Mouse (Mus musculus): Measurements from ENCODE around the gene Enthd1. TPM values are rescaled to one million over a fixed set of nuclear protein-coding genes. Genes with fewer than 3 reads are reported as not detected.
"Not testable (repeated sequence)": the region's sequence is repeated elsewhere in the genome, so short reads cannot be mapped to it uniquely, and the experiment has no call there.

Enthd1 gene
- polyA plus RNA-seq, 1 experiment from 2014 or later, result not detected

DNA sequence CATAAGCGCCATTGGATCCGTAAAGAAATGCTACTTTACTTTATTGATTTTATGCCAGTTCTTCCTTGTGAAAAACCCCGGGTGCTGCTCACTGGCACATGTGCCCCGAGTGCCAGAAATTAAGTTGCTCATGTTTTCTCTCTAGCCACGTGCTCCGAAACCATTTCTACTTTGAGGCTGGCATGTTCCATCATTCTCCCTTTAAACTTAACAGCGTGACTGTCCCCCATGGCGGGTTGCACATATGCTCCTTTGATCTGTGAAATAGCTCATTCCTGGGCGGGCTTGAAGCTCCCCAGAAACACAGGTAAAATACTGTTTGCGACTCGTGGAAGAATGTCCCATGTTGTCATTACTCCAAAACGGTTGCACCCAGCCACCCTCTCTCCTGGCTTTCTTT lies 33.8 kb upstream of the Enthd1 start:
- no peak overlapping the region for H3K4me2 ChIP-seq (ENCODE audit: low read length)
- H3K9me3 ChIP-seq (ENCODE audit: control insufficient read depth, low read length), result no peaks in the 10 kb centered on the region
- H3K36me3 ChIP-seq (ENCODE audit: control insufficient read depth, insufficient read depth), result no peaks in the 10 kb centered on the region
- no peak for ATAC-seq
- no peak overlapping the region for H3K4me3 ChIP-seq (replicated peaks; ENCODE audit: low read length)
- H3K9ac ChIP-seq (replicated peaks; ENCODE audit: low read depth, low read length), result no peak overlapping the region
- peaks cover 17% of the 10 kb centered on the region for H3K4me1 ChIP-seq (replicated peaks; ENCODE audit: control insufficient read depth, insufficient read depth, low read length)
- H3K27ac ChIP-seq (ENCODE audit: low read length), result no peak overlapping the region
- WGBS, result 69% methylated on average over 12 of the region's 12 CpGs
- H3K27me3 ChIP-seq (replicated peaks; ENCODE audit: control insufficient read depth, insufficient read depth, low read length), result no peaks in the 10 kb centered on the region

DNA sequence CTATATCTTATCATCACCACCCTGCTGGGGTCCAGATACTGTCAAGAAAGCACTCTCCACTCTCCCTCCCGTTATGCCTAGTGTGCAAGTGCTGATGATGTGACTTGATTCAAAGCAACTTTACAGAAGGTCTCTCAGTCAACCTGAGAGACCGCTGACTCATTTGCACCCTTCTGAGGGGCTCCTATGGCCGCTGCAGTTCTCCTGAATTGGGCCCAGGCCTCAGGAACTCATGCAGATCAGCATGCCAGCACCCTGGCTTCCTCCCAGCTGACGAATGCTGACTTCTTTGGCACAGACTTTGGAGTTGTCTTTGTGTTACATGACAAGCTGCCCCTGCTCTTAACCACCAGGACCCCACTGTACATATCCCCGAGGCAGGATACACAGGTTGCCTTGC lies 28.9 kb upstream of the Enthd1 start:
- H3K4me2 ChIP-seq (ENCODE audit: low read length), result no peak overlapping the region
- H3K4me3 ChIP-seq (replicated peaks; ENCODE audit: low read length), result no peak overlapping the region
- ATAC-seq, result no peak
- peaks cover 3% of the 10 kb centered on the region for H3K4me1 ChIP-seq (replicated peaks; ENCODE audit: control insufficient read depth, insufficient read depth, low read length)
- no peak overlapping the region for H3K9ac ChIP-seq (replicated peaks; ENCODE audit: low read depth, low read length)
- H3K36me3 ChIP-seq (ENCODE audit: control insufficient read depth, insufficient read depth), result no peaks in the 10 kb centered on the region
- WGBS, result 74% methylated on average over 5 of the region's 5 CpGs
- H3K9me3 ChIP-seq (ENCODE audit: control insufficient read depth, low read length), result no peaks in the 10 kb centered on the region
- no peaks in the 10 kb centered on the region for H3K27me3 ChIP-seq (replicated peaks; ENCODE audit: control insufficient read depth, insufficient read depth, low read length)
- no peak overlapping the region for H3K27ac ChIP-seq (ENCODE audit: low read length)

DNA sequence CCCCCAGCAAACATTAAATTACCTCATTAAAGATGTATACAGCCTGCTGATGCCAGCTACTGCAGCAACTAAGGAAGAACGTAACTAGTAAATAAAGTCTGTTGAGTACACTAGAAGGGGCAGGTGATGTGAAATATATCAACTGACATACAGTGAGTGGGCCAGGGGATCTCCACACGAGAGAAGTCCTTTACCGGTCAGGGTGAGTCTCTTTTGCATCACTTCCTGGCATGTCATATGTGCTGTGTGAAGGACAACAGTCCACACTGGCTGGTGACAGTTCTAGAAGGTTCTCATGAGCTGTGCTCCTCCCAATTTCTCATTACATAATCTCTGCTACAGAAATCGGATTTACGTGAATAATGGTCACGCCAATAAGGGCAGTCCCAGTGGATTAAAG lies 27.8 kb upstream of the Enthd1 start:
- no peak overlapping the region for H3K27ac ChIP-seq (ENCODE audit: low read length)
- no peak overlapping the region for H3K4me3 ChIP-seq (replicated peaks; ENCODE audit: low read length)
- H3K27me3 ChIP-seq (replicated peaks; ENCODE audit: control insufficient read depth, insufficient read depth, low read length), result no peaks in the 10 kb centered on the region
- ATAC-seq, result no peak
- no peaks in the 10 kb centered on the region for H3K9me3 ChIP-seq (ENCODE audit: control insufficient read depth, low read length)
- H3K4me1 ChIP-seq (replicated peaks; ENCODE audit: control insufficient read depth, insufficient read depth, low read length), result peaks cover 3% of the 10 kb centered on the region
- no peak overlapping the region for H3K4me2 ChIP-seq (ENCODE audit: low read length)
- 91% methylated on average over 6 of the region's 6 CpGs for WGBS
- H3K9ac ChIP-seq (replicated peaks; ENCODE audit: low read depth, low read length), result no peak overlapping the region
- H3K36me3 ChIP-seq (ENCODE audit: control insufficient read depth, insufficient read depth), result no peaks in the 10 kb centered on the region

DNA sequence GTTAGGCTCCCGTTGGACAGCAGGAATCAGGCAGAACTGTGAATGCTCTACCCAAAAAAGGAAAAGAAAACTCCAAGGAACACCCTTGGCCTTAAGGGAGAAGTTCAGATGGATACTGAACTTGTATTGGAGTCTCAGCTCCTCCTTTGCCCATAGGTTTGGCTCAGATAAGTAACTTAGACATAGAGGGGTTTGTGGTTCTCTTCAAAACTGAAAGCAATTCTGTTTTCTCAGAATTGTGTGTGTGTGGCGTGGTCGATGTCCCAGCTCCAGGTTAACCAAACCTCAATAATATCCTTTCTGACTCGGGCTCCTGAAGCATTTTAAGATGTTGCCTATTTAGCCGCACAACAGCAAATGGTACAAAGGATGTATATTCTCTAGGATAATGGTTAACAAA lies 25.7 kb upstream of the Enthd1 start:
- WGBS, result 93% methylated on average over 5 of the region's 5 CpGs
- no peak overlapping the region for H3K9ac ChIP-seq (replicated peaks; ENCODE audit: low read depth, low read length)
- H3K27me3 ChIP-seq (replicated peaks; ENCODE audit: control insufficient read depth, insufficient read depth, low read length), result no peaks in the 10 kb centered on the region
- H3K27ac ChIP-seq (ENCODE audit: low read length), result no peak overlapping the region
- no peaks in the 10 kb centered on the region for H3K36me3 ChIP-seq (ENCODE audit: control insufficient read depth, insufficient read depth)
- ATAC-seq, result no peak
- H3K4me3 ChIP-seq (replicated peaks; ENCODE audit: low read length), result no peak overlapping the region
- H3K9me3 ChIP-seq (ENCODE audit: control insufficient read depth, low read length), result no peaks in the 10 kb centered on the region
- peaks cover 5% of the 10 kb centered on the region for H3K4me1 ChIP-seq (replicated peaks; ENCODE audit: control insufficient read depth, insufficient read depth, low read length)
- no peak overlapping the region for H3K4me2 ChIP-seq (ENCODE audit: low read length)

DNA sequence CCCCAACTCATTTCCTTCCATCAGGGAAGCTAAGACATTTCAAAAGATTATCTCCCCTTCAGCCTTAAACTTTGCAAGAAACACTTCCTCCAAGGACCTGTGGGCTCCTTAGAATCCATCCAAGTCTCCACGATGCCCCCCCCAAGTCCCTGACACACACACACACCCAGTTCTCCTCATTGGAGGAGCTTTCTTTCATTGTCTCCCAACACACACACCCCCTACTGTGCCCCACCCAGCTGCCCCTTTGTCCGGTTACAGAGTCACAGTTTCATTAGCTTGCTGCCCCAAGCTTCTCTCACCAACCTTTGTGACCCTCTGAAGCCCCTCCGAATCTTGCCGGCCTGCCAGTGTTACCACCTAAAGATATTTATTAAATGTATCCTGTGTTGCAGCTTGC lies 21.3 kb upstream of the Enthd1 start:
- ATAC-seq, result no peak
- H3K9ac ChIP-seq (replicated peaks; ENCODE audit: low read depth, low read length), result no peak overlapping the region
- no peak overlapping the region for H3K27ac ChIP-seq (ENCODE audit: low read length)
- H3K9me3 ChIP-seq (ENCODE audit: control insufficient read depth, low read length), result no peaks in the 10 kb centered on the region
- no peaks in the 10 kb centered on the region for H3K27me3 ChIP-seq (replicated peaks; ENCODE audit: control insufficient read depth, insufficient read depth, low read length)
- 16% methylated on average over 4 of the region's 4 CpGs for WGBS
- no peak overlapping the region for H3K4me2 ChIP-seq (ENCODE audit: low read length)
- peaks cover 5% of the 10 kb centered on the region for H3K4me1 ChIP-seq (replicated peaks; ENCODE audit: control insufficient read depth, insufficient read depth, low read length)
- H3K36me3 ChIP-seq (ENCODE audit: control insufficient read depth, insufficient read depth), result no peaks in the 10 kb centered on the region
- H3K4me3 ChIP-seq (replicated peaks; ENCODE audit: low read length), result no peak overlapping the region

DNA sequence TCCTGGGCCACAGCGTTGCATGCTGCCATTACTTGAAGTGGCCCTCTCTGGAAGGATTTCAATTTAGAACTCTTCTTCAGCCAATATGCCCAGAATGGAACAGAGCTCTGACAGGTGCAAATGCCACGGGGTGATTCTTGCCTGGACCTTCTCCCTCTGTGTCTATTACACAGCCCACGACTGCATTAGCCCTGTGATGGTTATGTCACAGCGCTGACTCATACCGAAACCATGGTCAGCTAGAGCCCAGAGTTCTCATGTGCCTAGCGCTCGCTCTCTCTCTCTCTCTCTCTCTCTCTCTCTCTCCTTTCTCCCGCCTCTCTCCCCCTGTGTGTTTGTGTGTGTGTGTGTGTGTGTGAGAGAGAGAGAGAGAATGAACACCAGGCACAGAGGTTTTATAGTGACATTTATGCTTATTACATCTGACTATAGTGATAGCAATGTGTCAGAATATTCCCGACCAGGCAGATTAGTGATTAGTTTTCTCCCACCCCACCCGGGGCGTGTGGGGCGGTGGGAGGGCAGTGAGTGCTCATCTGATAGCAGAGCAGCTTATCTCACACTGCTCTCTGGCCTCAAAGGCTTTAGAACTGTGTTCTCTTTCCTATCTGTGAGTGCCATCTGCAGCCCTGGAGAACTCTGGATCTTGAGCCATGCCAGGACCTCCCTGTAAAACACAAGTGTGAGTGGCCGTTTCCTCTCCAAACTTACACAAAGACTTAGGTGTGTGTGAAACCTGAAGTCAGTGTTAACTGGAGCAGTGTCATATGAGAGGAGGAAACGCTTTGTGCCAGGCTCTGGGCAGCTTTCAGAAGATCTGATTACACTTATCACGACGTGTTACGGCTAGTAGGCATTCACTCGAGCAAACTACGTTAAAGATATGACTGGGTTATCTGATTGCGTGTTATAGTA lies 17.9 kb upstream of the Enthd1 start:
- ATAC-seq, result no peak
- Histone ChIP-seq H3K9me3 (ENCODE audit: control insufficient read depth, low read length) (no peaks in the 10 kb centered on the region), H3K27ac (ENCODE audit: low read length) (no peak overlapping the region), H3K27me3 (replicated peaks; ENCODE audit: control insufficient read depth, insufficient read depth, low read length) (no peaks in the 10 kb centered on the region), H3K4me1 (replicated peaks; ENCODE audit: control insufficient read depth, insufficient read depth, low read length) (peaks cover 5% of the 10 kb centered on the region), H3K4me2 (ENCODE audit: low read length) (no peak overlapping the region), H3K36me3 (ENCODE audit: control insufficient read depth, insufficient read depth) (no peaks in the 10 kb centered on the region), H3K4me3 (replicated peaks; ENCODE audit: low read length) (no peak overlapping the region), H3K9ac (replicated peaks; ENCODE audit: low read depth, low read length) (no peak overlapping the region)
- 81% methylated on average over 19 of the region's 20 CpGs for WGBS

DNA sequence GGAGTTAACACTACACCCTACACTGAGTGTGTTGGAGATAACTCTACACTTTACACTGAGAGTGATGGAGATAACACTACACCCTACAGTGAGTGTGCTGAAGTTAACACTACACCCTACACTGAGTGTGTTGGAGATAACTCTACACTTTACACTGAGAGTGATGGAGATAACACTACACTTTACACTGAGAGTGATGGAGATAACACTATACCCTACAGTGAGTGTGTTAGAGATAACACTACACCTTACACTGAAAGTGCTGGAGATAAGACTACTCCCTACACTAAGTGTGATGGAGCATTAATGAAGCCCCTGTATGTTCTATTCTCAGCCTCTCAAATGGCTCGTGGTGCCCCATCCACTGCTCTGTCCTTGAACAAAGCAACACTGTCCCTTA lies 15.6 kb upstream of the Enthd1 start:
- not testable (repeated sequence) for H3K4me3 ChIP-seq (replicated peaks; ENCODE audit: low read length); H3K4me2 ChIP-seq (ENCODE audit: low read length); ATAC-seq; H3K27ac ChIP-seq (ENCODE audit: low read length); H3K27me3 ChIP-seq (replicated peaks; ENCODE audit: control insufficient read depth, insufficient read depth, low read length); H3K36me3 ChIP-seq (ENCODE audit: control insufficient read depth, insufficient read depth); H3K9me3 ChIP-seq (ENCODE audit: control insufficient read depth, low read length); H3K9ac ChIP-seq (replicated peaks; ENCODE audit: low read depth, low read length)
- WGBS, result 81% methylated on average over 1 of the region's 1 CpGs
- H3K4me1 ChIP-seq (replicated peaks; ENCODE audit: control insufficient read depth, insufficient read depth, low read length), result peaks cover 22% of the 10 kb centered on the region

DNA sequence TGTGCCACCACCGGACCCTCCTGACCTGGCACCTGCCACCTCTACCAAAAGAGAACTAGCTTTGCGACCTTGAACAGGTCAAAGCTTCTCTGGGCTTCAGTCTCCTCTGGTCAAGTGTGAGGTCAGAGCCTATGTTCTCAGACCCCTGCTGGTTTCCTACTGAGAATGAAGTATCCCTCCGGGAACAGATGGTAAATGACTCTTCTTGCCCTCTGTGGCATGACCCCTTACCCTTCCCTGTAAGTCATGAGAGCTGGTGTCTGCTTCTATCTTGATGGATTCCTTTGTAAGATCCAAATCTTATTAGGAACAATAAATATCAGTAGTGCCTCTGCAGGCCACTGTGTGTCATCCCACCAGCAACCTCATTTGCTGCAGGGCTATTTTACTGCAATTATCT lies 14.2 kb upstream of the Enthd1 start:
- ATAC-seq, result no peak
- Histone ChIP-seq H3K9me3 (ENCODE audit: control insufficient read depth, low read length) (no peaks in the 10 kb centered on the region), H3K4me2 (ENCODE audit: low read length) (no peak overlapping the region), H3K36me3 (ENCODE audit: control insufficient read depth, insufficient read depth) (no peaks in the 10 kb centered on the region), H3K27ac (ENCODE audit: low read length) (no peak overlapping the region), H3K27me3 (replicated peaks; ENCODE audit: control insufficient read depth, insufficient read depth, low read length) (no peaks in the 10 kb centered on the region), H3K4me1 (replicated peaks; ENCODE audit: control insufficient read depth, insufficient read depth, low read length) (peaks cover 25% of the 10 kb centered on the region), H3K4me3 (replicated peaks; ENCODE audit: low read length) (no peak overlapping the region), H3K9ac (replicated peaks; ENCODE audit: low read depth, low read length) (no peak overlapping the region)
- WGBS, result 82% methylated on average over 3 of the region's 3 CpGs

DNA sequence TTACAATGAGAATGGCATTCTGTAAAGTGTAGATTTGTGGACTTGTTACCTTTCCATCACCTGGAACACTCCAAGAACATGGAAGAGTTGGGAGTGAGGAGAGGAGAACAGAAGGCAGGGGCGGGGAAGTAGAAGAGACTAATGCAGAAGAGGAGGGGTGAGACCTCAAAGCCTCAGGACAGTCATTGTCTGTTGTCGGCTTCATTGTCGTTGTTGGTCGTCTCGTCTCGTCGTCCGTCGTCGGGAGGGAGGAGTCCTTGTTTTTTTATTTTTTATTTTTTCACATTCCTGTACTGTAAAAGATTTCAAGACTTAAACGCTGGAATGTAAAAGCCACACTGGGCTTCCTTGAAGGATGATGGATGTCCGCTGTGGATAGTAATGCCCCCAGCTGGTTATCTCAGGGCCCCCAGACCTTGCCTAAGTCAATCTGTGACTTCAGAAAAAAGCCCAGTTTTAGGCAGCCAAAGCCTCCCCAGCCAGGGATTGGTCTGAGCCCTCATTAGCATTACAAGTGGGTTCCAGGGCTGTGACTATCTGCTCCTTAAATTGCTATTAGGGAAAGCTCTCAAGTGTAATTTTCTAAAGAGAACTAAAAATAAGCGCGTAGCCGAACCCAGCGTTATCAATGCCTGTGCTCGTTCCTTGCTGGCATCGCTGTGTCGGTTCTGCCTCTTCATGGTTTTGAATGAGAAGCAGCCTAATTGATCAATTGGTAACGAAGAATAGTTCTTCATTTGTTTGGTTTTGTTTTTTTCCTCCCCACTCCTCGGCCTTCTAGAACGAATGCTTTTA lies 12.4 kb upstream of the Enthd1 start:
- no peak overlapping the region for H3K27ac ChIP-seq (ENCODE audit: low read length)
- H3K9ac ChIP-seq (replicated peaks; ENCODE audit: low read depth, low read length), result no peak overlapping the region
- H3K4me2 ChIP-seq (ENCODE audit: low read length), result peak overlapping the region; percentile 28
- H3K9me3 ChIP-seq (ENCODE audit: control insufficient read depth, low read length), result no peaks in the 10 kb centered on the region
- H3K27me3 ChIP-seq (replicated peaks; ENCODE audit: control insufficient read depth, insufficient read depth, low read length), result no peaks in the 10 kb centered on the region
- peaks cover 25% of the 10 kb centered on the region for H3K4me1 ChIP-seq (replicated peaks; ENCODE audit: control insufficient read depth, insufficient read depth, low read length)
- no peak for ATAC-seq
- H3K36me3 ChIP-seq (ENCODE audit: control insufficient read depth, insufficient read depth), result no peaks in the 10 kb centered on the region
- WGBS, result 8% methylated on average over 22 of the region's 22 CpGs
- no peak overlapping the region for H3K4me3 ChIP-seq (replicated peaks; ENCODE audit: low read length)

Data from forebrain, embryonic 16.5 days (tissue).